Mouse (Mus musculus) limb, embryonic 15.5 days (tissue): ENCODE results near the gene Helt. TPM values are rescaled to one million over a fixed set of nuclear protein-coding genes. Genes with fewer than 3 reads are reported as not detected.
A peak's percentile ranks its signal among the peaks of the same experiment; 100 is the strongest.

ENCODE experiments used
- ATAC-seq: fragments of 200-750 bp; cut with Nextera tagmentation; 2 replicates; pipeline ENCODE4 v1.8.0; 2017; ENCODE audit warnings: low read depth, moderate TSS enrichment; ENCODE audit not compliant: insufficient number of reproducible peaks, low FRiP score, low TSS enrichment
- H3K27ac ChIP-seq: fragments of 300-500 bp; sonication (generic); 2 replicates; pipeline ENCODE4 v1.5.1; 2015; ENCODE audit warnings: moderate library complexity, mild to moderate bottlenecking, inconsistent platforms
- H3K27me3 ChIP-seq: fragments of 300-500 bp; sonication (generic); 2 replicates; pipeline ENCODE4 v1.6.1; 2015; ENCODE audit warnings: inconsistent platforms
- H3K36me3 ChIP-seq: fragments of 300-500 bp; sonication (generic); 2 replicates; pipeline ENCODE4 v1.6.1; 2015; ENCODE audit warnings: inconsistent platforms
- H3K4me1 ChIP-seq: fragments of 300-500 bp; sonication (generic); 2 replicates; pipeline ENCODE4 v1.6.1; 2015; ENCODE audit warnings: inconsistent platforms
- H3K4me2 ChIP-seq: fragments of 300-500 bp; sonication (generic); 2 replicates; pipeline ENCODE4 v1.6.1; 2015; ENCODE audit warnings: mild to moderate bottlenecking, inconsistent platforms
- H3K4me3 ChIP-seq: fragments of 300-500 bp; sonication (generic); 2 replicates; pipeline ENCODE4 v1.5.1; 2015; ENCODE audit warnings: mild to moderate bottlenecking, inconsistent platforms
- H3K9ac ChIP-seq: fragments of 300-500 bp; sonication (generic); 2 replicates; pipeline ENCODE4 v1.6.1; 2015; ENCODE audit warnings: inconsistent platforms
- H3K9me3 ChIP-seq: fragments of 300-500 bp; sonication (generic); 2 replicates; pipeline ENCODE4 v1.6.1; 2016; ENCODE audit warnings: inconsistent platforms
- WGBS: fragments of 180-500 bp; shearing (Covaris S2); methylation state at CpG from one replicate; pipeline ENCODE4 v1.1.7; 2015; 5-methylcytosine and 5-hydroxymethylcytosine counted together
- polyA plus RNA-seq: library from polyadenylated mRNA; unstranded; fragments of >200 nt; fragmentation: Nextera tagmentation; extraction: Ambion mirVana; gene quantifications from 2 replicates; pipeline ENCODE4 v1.2.1, GENCODE M21; 2015

The Helt gene
- polyA plus RNA-seq, 1 experiment from 2014 or later = not detected

DNA sequence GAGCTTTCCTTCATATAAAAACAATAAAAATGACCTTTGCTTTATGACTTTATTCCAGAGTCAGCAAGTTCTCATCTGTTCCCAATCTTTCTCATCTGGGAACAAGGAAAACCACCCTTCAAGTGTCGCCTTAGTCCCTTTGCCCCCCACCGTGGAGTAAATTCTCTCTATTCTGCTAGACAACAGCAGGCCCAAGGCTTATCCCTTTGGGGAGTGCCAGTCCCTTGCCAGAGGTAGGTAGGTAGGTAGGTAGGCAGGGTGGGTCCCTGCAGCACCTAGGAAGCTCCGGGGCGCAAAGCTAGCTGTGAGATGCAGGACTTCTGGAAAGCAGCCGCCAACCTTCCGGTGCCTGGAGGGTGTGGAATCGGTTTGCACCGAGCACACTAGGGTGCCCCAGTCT is 1.5 kb upstream of the Helt start:
- H3K4me1 ChIP-seq = peaks cover 35% of the 10 kb centered on the region
- no peak overlapping the region for H3K4me3 ChIP-seq

DNA sequence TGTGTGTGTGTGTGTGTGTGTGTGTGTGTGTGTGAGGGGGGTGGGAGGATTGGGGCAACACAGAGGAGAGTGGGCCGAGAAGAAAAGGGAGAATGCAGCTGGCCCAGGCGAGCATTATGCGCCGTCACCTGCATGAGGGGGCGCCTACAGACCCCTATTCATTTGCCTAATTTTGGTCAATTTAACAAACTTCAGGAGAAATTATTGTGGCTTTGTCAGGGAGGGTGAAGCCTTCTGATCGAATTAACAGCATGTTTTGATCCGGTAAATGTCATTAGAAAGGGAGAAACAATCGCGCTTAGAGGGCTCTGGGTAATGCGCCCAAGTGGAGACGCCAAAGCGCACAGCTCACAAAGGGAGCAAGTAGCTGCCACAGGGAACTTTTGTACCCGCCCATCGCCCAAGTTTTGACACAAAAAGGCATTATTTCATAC is 647 bp upstream of the Helt start:
- no peak overlapping the region for H3K27ac ChIP-seq
- 2% methylated on average over 14 of the region's 14 CpGs for WGBS
- no peaks in the 10 kb centered on the region for H3K36me3 ChIP-seq
- no peak overlapping the region for H3K4me2 ChIP-seq
- H3K4me1 ChIP-seq = peaks cover 35% of the 10 kb centered on the region
- H3K9me3 ChIP-seq = no peaks in the 10 kb centered on the region
- no peak overlapping the region for H3K9ac ChIP-seq
- no peak for ATAC-seq
- H3K27me3 ChIP-seq = peaks cover 80% of the 10 kb centered on the region
- no peak overlapping the region for H3K4me3 ChIP-seq

More for the DNA sequence above, 1.5 kb upstream of the Helt start:
- 0 out of 2 replicates have a peak overlapping the region, but pooled peaks have one; percentile 10 for H3K4me2 ChIP-seq
- no peak overlapping the region for H3K27ac ChIP-seq
- no peak overlapping the region for H3K9ac ChIP-seq
- no peaks in the 10 kb centered on the region for H3K36me3 ChIP-seq
- ATAC-seq = no peak
- no peaks in the 10 kb centered on the region for H3K9me3 ChIP-seq
- WGBS = 2% methylated on average over 8 of the region's 8 CpGs
- H3K27me3 ChIP-seq = peaks cover 71% of the 10 kb centered on the region

DNA sequence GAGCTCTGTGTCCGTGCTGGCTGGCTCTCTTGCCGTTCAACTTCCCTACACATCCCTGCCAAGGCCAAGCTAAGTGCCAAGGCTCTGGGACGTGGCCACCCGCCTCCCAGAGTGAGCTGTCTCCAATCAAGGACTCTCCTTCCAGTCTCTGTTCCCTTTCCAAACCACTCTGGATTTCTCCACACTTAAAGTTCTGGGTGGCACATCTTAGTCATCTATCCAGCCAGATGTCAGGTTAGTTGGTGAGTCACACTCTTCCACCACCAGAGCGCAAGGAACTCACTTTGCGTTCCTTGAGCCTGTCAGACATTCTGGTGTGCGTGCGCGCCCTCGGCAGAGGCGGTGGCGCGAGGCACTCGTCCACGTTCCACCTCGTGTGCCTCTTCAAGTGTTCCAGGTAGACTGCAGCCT is 725 bp downstream of the Helt start:
- WGBS = under 1% methylated on average over 16 of the region's 16 CpGs
- 0 out of 2 replicates have a peak overlapping the region, but pooled peaks have one; percentile 2 for H3K4me2 ChIP-seq
- no peak overlapping the region for H3K27ac ChIP-seq
- H3K4me3 ChIP-seq = no peak overlapping the region
- H3K36me3 ChIP-seq = no peaks in the 10 kb centered on the region
- no peaks in the 10 kb centered on the region for H3K9me3 ChIP-seq
- no peak for ATAC-seq
- no peak overlapping the region for H3K9ac ChIP-seq
- peaks cover 32% of the 10 kb centered on the region for H3K4me1 ChIP-seq
- H3K27me3 ChIP-seq = peaks cover 90% of the 10 kb centered on the region

- Histone ChIP-seq H3K27ac (no peak overlapping the region), H3K9me3 (no peaks in the 10 kb centered on the region), H3K36me3 (no peaks in the 10 kb centered on the region), H3K9ac (no peak overlapping the region), H3K27me3 (peaks cover 95% of the 10 kb centered on the region), H3K4me3 (no peak overlapping the region), H3K4me2 (no peak overlapping the region), H3K4me1 (peaks cover 32% of the 10 kb centered on the region)
- no peak for ATAC-seq
- 1% methylated on average over 14 of the region's 14 CpGs for WGBS
These were observed 1.3 kb downstream of the Helt start for GRCm38 (mm10) chr8:46293201-46293600.

- Histone ChIP-seq H3K4me1 (peaks cover 32% of the 10 kb centered on the region), H3K27ac (no peak overlapping the region), H3K9ac (no peak overlapping the region), H3K9me3 (no peaks in the 10 kb centered on the region), H3K27me3 (peaks cover 91% of the 10 kb centered on the region), H3K4me2 (peak overlapping the region; percentile 37), H3K4me3 (peak overlapping the region; percentile 7; the same call in 1 of the 2 replicates), H3K36me3 (no peaks in the 10 kb centered on the region)
- WGBS = 2% methylated on average over 33 of the region's 33 CpGs
- ATAC-seq = no peak
These were observed 2.4 kb downstream of the Helt start for GRCm38 (mm10) chr8:46291931-46292675.

DNA sequence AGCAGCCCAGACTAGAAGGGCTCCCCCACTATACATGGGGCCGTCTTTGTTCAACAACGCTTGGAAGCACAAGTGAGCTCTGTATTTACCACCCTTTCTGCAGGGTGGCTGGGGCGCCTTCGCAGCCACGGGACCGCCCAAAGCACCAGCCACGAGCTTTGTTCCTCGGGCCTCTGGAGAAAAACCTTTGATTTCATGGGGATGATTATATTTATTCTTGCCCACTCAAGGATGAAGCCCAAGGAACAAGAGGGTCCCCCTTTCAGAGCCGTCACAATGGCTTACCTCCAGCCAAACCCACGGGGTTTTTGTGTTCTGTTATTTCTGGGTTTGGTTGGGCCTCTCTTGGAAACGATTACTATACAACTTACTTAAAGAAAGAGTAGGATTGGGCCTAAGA is 5.2 kb downstream of the Helt start:
- Histone ChIP-seq H3K9me3 (no peaks in the 10 kb centered on the region), H3K27ac (no peak overlapping the region), H3K9ac (no peak overlapping the region), H3K36me3 (no peaks in the 10 kb centered on the region), H3K4me3 (no peak overlapping the region), H3K4me1 (peaks cover 21% of the 10 kb centered on the region), H3K27me3 (peaks cover 62% of the 10 kb centered on the region), H3K4me2 (no peak overlapping the region)
- ATAC-seq = no peak
- 41% methylated on average over 11 of the region's 11 CpGs for WGBS

DNA sequence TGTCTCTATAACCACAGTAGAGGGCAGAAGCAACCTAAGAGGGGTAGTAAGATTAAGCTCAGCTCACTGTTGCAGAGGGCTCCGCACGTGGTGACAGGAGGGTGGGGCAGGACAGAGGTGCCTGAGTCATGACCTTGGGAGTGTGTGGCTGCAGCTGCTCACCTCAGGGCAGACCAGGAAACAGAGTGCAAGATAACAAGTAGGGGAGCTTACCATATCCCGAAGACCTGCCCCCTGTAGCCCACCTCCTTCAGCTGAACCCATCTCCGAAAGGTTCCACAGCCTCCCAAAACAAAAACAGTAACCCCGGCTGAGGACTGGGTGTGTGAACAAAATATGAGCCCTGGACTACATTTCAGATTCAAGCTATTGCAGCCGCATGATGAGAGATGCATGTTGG is 6.5 kb downstream of the Helt start:
- WGBS = 90% methylated on average over 6 of the region's 6 CpGs
- Histone ChIP-seq H3K9me3 (no peaks in the 10 kb centered on the region), H3K27ac (no peak overlapping the region), H3K36me3 (no peaks in the 10 kb centered on the region), H3K4me3 (no peak overlapping the region), H3K27me3 (peaks cover 50% of the 10 kb centered on the region), H3K4me2 (no peak overlapping the region), H3K4me1 (peaks cover 11% of the 10 kb centered on the region), H3K9ac (no peak overlapping the region)
- ATAC-seq = no peak

GRCm38 (mm10) chr8:46285980-46286379 is 8.5 kb downstream of the Helt start:
- peaks cover under 1% of the 10 kb centered on the region; the same call in 1 of the 2 replicates for H3K4me1 ChIP-seq
- no peaks in the 10 kb centered on the region for H3K9me3 ChIP-seq
- no peaks in the 10 kb centered on the region for H3K36me3 ChIP-seq
- peaks cover 29% of the 10 kb centered on the region for H3K27me3 ChIP-seq
- H3K27ac ChIP-seq = no peak overlapping the region
- H3K4me3 ChIP-seq = no peak overlapping the region
- ATAC-seq = no peak
- H3K4me2 ChIP-seq = no peak overlapping the region
- 66% methylated on average over 4 of the region's 4 CpGs for WGBS
- no peak overlapping the region for H3K9ac ChIP-seq

- no peaks in the 10 kb centered on the region for H3K36me3 ChIP-seq
- 11% methylated on average over 13 of the region's 13 CpGs for WGBS
These were observed 12.9 kb downstream of the Helt start for GRCm38 (mm10) chr8:46281536-46281935.

GRCm38 (mm10) chr8:46276939-46277338 is 17.5 kb downstream of the Helt start:
- Histone ChIP-seq H3K27me3 (no peaks in the 10 kb centered on the region), H3K9ac (no peak overlapping the region), H3K27ac (no peak overlapping the region), H3K4me3 (no peak overlapping the region), H3K36me3 (no peaks in the 10 kb centered on the region), H3K4me1 (no peaks in the 10 kb centered on the region; the same call in 1 of the 2 replicates), H3K9me3 (no peaks in the 10 kb centered on the region), H3K4me2 (no peak overlapping the region)
- 76% methylated on average over 14 of the region's 14 CpGs for WGBS
- ATAC-seq = no peak

More at GRCm38 (mm10) chr8:46281536-46281935, 12.9 kb downstream of the Helt start:
- H3K4me1 ChIP-seq = no peaks in the 10 kb centered on the region; the same call in 1 of the 2 replicates
- H3K27me3 ChIP-seq = no peaks in the 10 kb centered on the region
- no peak overlapping the region for H3K4me2 ChIP-seq
- no peaks in the 10 kb centered on the region for H3K9me3 ChIP-seq
- no peak overlapping the region for H3K27ac ChIP-seq
- no peak for ATAC-seq
- no peak overlapping the region for H3K9ac ChIP-seq
- H3K4me3 ChIP-seq = no peak overlapping the region

- H3K4me2 ChIP-seq = no peak overlapping the region
- no peak overlapping the region for H3K9ac ChIP-seq
- 49% methylated on average over 6 of the region's 6 CpGs for WGBS
- H3K4me3 ChIP-seq = no peak overlapping the region
- no peaks in the 10 kb centered on the region for H3K36me3 ChIP-seq
- H3K27me3 ChIP-seq = no peaks in the 10 kb centered on the region
- no peak for ATAC-seq
- H3K4me1 ChIP-seq = no peaks in the 10 kb centered on the region
- H3K9me3 ChIP-seq = no peaks in the 10 kb centered on the region
- no peak overlapping the region for H3K27ac ChIP-seq
These were observed 23.7 kb downstream of the Helt start for GRCm38 (mm10) chr8:46270741-46271140.

DNA sequence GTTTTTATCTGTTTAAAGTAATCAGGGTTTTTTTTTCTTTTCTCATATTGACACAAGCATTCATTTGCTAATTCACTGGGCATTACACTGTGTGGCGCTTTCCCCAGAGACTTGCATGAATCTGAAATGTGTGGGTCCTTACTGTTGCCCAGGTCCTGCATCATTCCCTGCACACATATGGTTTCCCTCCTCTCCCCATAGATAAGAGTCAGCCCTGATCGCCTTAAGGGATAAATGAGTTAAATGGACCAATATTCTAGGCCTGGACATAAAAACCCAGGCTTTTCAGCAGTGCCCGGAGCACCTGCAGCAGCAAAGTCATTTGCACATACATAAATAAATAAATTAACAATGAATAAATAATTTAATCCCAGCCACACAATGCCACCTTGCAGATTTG is 24.3 kb downstream of the Helt start:
- H3K27me3 ChIP-seq = no peaks in the 10 kb centered on the region
- no peak overlapping the region for H3K4me2 ChIP-seq
- 77% methylated on average over 3 of the region's 3 CpGs for WGBS
- no peak for ATAC-seq
- no peaks in the 10 kb centered on the region for H3K9me3 ChIP-seq
- H3K4me3 ChIP-seq = no peak overlapping the region
- no peak overlapping the region for H3K9ac ChIP-seq
- H3K36me3 ChIP-seq = no peaks in the 10 kb centered on the region
- H3K4me1 ChIP-seq = no peaks in the 10 kb centered on the region
- no peak overlapping the region for H3K27ac ChIP-seq
